Mouse (Mus musculus) G1E (cell line): Measurements from ENCODE around the gene Zdhhc22.

ENCODE experiments used
- CTCF ChIP-seq: IDR thresholded peaks from 2 replicates; pipeline ENCODE4 v1.5.1; 2012; ENCODE audit warnings: low read depth, low read length, inconsistent platforms, mixed read lengths
- GATA1 ChIP-seq: IDR thresholded peaks from 2 replicates; pipeline ENCODE4 v1.6.1; 2012; ENCODE audit warnings: borderline replicate concordance, low read length, inconsistent platforms, mixed read lengths

GRCm38 (mm10) chr12:86948627-86949026, 41.6 kb downstream of the Zdhhc22 start:
- TF ChIP-seq CTCF (no peak), GATA1 (no peak)
